Mouse (Mus musculus) CH12.LX (cell line): ENCODE data around the gene Fbxw25. TPM values are rescaled to one million over a fixed set of nuclear protein-coding genes. Genes with fewer than 3 reads are reported as not detected.
"Not testable (repeated sequence)": the region's sequence is repeated elsewhere in the genome, so short reads cannot be mapped to it uniquely, and the experiment has no call there.

Source experiments
- DNase-seq: peaks from one replicate; pipeline ENCODE4 v3.0.0-alpha.2; 2013; ENCODE audit errors: extremely low read depth
- H3K27ac ChIP-seq: 2 replicates; pipeline ENCODE4 v1.5.1; 2012; ENCODE audit warnings: low read depth, mild to moderate bottlenecking, control low read depth, moderate library complexity; ENCODE audit not compliant: insufficient read depth
- H3K27me3 ChIP-seq: replicated peaks from 2 replicates; pipeline ENCODE3; 2012; ENCODE audit warnings: inconsistent platforms
- H3K36me3 ChIP-seq, 2 experiments: replicated peaks in 1 of 2; 2 replicates each; pipeline versions ENCODE3 to v1.6.1; 2012; ENCODE audit warnings: inconsistent platforms in 1 of 2, low read length in 1 of 2, mild to moderate bottlenecking in 1 of 2, mixed read lengths in 1 of 2, moderate library complexity in 1 of 2; ENCODE audit not compliant: control insufficient read depth in 1 of 2, insufficient read depth in 1 of 2
- H3K4me1 ChIP-seq, 2 experiments: 2 replicates each; pipeline ENCODE4 v1.6.1; 2012; ENCODE audit warnings: inconsistent platforms in 1 of 2, moderate library complexity in 1 of 2; ENCODE audit not compliant: insufficient read depth in 2 of 2, control insufficient read depth in 1 of 2
- H3K4me2 ChIP-seq: 2 replicates; pipeline ENCODE4 v1.6.1; 2012; ENCODE audit warnings: low read depth, mild to moderate bottlenecking, control low read depth; ENCODE audit not compliant: poor library complexity, insufficient read depth, severe bottlenecking
- H3K4me3 ChIP-seq, 3 experiments: fragments of 150-350 bp in 1 of 3; sonication (generic) in 1 of 3; replicated peaks in 1 of 3; 2 replicates each; pipeline versions ENCODE3 to v1.5.1; 2011 to 2012; ENCODE audit warnings: low read depth in 2 of 3, low read length in 2 of 3, mild to moderate bottlenecking in 2 of 3, moderate library complexity in 2 of 3, control low read depth in 1 of 3, improper control_type of control experiment in 1 of 3, inconsistent platforms in 1 of 3, mixed read lengths in 1 of 3; ENCODE audit not compliant: poor library complexity in 1 of 3
- H3K79me2 ChIP-seq: replicated peaks from 2 replicates; pipeline ENCODE4 v1.6.1; 2012; ENCODE audit warnings: mild to moderate bottlenecking, moderate library complexity; ENCODE audit not compliant: control insufficient read depth, poor library complexity, insufficient read depth, severe bottlenecking; ENCODE audit errors: extremely low read depth
- H3K9ac ChIP-seq: 2 replicates; pipeline ENCODE4 v1.6.1; 2012; ENCODE audit warnings: low read depth, mild to moderate bottlenecking, control low read depth, moderate library complexity; ENCODE audit not compliant: insufficient read depth
- H3K9me3 ChIP-seq: replicated peaks from 2 replicates; pipeline ENCODE3; 2012; ENCODE audit warnings: low read length, inconsistent platforms, mixed read lengths
- CHD1 ChIP-seq: IDR thresholded peaks from 2 replicates; pipeline ENCODE4 v1.6.1; 2012; ENCODE audit warnings: low read depth, low read length, improper control_type of control experiment, inconsistent platforms
- CTCF ChIP-seq, 2 experiments: IDR thresholded peaks in 1 of 2; conservative IDR thresholded peaks in 1 of 2; 2 replicates each; pipeline ENCODE4 v1.5.1; 2011 to 2012; ENCODE audit warnings: low read depth in 2 of 2, low read length in 2 of 2, improper control_type of control experiment in 1 of 2, inconsistent platforms in 1 of 2, mild to moderate bottlenecking in 1 of 2, moderate library complexity in 1 of 2
- HCFC1 ChIP-seq: IDR thresholded peaks from 2 replicates; pipeline ENCODE4 v1.6.1; 2012; ENCODE audit warnings: low read depth, mild to moderate bottlenecking, inconsistent platforms, low read length, improper control_type of control experiment
- MAX ChIP-seq: IDR thresholded peaks from 2 replicates; pipeline ENCODE4 v1.6.1; 2011; ENCODE audit warnings: low read length, improper control_type of control experiment
- MYC ChIP-seq: IDR thresholded peaks from 2 replicates; pipeline ENCODE4 v1.6.1; 2011; ENCODE audit warnings: low read depth, mild to moderate bottlenecking, improper control_type of control experiment, low read length
- RAD21 ChIP-seq: IDR thresholded peaks from 2 replicates; pipeline ENCODE4 v1.6.1; 2011; ENCODE audit warnings: low read depth, mild to moderate bottlenecking, low read length, improper control_type of control experiment, moderate library complexity
- SMC3 ChIP-seq: IDR thresholded peaks from 2 replicates; pipeline ENCODE4 v1.6.1; 2011; ENCODE audit warnings: low read depth, low read length, improper control_type of control experiment
- ZNF384 ChIP-seq: IDR thresholded peaks from 2 replicates; pipeline ENCODE4 v1.6.1; 2012; ENCODE audit warnings: low read depth, low read length, improper control_type of control experiment, inconsistent platforms
- dilution Hi-C: fragments of 300-500 bp; cut with MboI; formaldehyde crosslinking; loops from 2 replicates; pipeline ENCODE4 v1.14.3; 2020; ENCODE audit warnings: low sequenced_read_pairs; ENCODE audit not compliant: extremely low pct_unique_long_range_greater_than_20kb, extremely low pct_ligation_motif_present
- in situ Hi-C: fragments of 300-500 bp; cut with MboI; formaldehyde crosslinking; loops from 3 replicates; pipeline ENCODE4 v1.14.3; 2019; ENCODE audit warnings: low sequenced_read_pairs, low pct_ligation_motif_present, low pct_unique_long_range_greater_than_20kb, mixed read lengths
- polyA plus RNA-seq: library from polyadenylated mRNA; unstranded; fragments of >175 nt; gene quantifications from 2 replicates; pipeline ENCODE4 v1.2.1, GENCODE M21; 2012; ENCODE audit warnings: low read depth; ENCODE audit not compliant: insufficient read length
- total RNA-seq, 2 experiments: library from RNA; depleted of rRNA; stranded (reverse); fragments of 300-350 nt in 1 of 2; fragments of >200 nt in 1 of 2; gene quantifications; 2 replicates each; pipeline ENCODE4 v1.2.3; 2012 to 2014

The Fbxw25 gene
- total RNA-seq (2012; rRNA removed) (not detected in 2 replicates), total RNA-seq (2014; rRNA removed) (not detected in 2 replicates), polyA plus RNA-seq (not detected in 2 replicates)

DNA sequence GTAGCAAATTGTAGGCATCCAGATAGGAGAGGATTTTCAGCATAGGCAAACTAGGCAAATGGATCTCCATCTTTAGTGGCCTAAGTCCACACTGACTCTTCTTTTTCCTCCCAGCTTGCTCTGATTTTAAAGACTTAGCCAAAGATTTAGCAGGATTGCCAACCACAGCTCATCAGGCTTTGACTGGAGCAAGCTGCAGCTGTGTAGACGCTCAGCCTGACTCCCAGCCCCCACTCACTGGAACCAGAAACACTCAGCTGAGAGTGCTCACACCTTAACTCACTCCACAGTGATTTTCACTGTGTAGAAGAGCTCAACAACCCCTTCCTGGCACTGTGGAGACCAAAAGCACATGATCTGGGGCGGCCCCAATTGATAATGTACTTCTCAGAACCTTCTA lies at the start of gene Fbxw25:
TSS of gene Fbxw25 (minus strand) at position 101 of the 400 bp plus-strand sequence.
- H3K9ac ChIP-seq, dilution Hi-C loops, H3K79me2 ChIP-seq, H3K4me1 ChIP-seq, in situ Hi-C loops, H3K36me3 ChIP-seq, H3K4me3 ChIP-seq, H3K4me2 ChIP-seq, H3K27ac ChIP-seq, DNase-seq, H3K9me3 ChIP-seq: not testable (repeated sequence)
- H3K27me3 ChIP-seq: peaks cover 36% of the 10 kb centered on the region

DNA sequence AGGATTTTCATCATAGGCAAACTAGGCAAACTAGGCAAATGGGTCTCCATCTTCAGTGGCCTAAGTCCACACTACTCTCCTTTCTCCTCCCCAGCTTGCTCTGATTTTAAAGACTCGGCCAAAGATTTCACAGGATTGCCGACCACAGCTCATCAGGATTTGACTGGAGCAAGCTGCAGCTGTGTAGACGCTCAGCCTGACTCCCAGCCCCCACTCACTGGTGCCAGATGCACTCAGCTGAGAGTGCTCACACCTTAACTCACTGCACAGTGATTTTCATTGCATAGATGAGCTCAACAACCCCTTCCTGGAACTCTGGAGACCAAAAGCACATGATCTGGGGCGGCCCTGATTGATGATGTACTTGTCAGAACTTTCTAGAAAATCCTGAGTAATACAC lies 38.1 kb upstream of the Fbxw25 start, which contains the start of gene Fbxw18:
TSS of gene Fbxw18 (minus strand) at position 101 of the 400 bp plus-strand sequence.
- H3K36me3 ChIP-seq, H3K4me2 ChIP-seq, DNase-seq, H3K27ac ChIP-seq, H3K9ac ChIP-seq, H3K79me2 ChIP-seq, H3K4me1 ChIP-seq, H3K9me3 ChIP-seq, in situ Hi-C loops, H3K4me3 ChIP-seq, dilution Hi-C loops: not testable (repeated sequence)
- H3K27me3 ChIP-seq: peaks cover 43% of the 10 kb centered on the region

- no peak overlapping the region for H3K9ac ChIP-seq
- TF ChIP-seq CTCF (conservative IDR thresholded peaks at IDR 0.05 in 1 of 2, IDR thresholded peaks at IDR 0.05 in 1 of 2; ENCODE audit: low read depth in 2 of 2, low read length in 2 of 2): peak; percentile 73 to 81
- TF ChIP-seq ZNF384: no peak
- peak; percentile 69 for TF ChIP-seq SMC3
- no peak for TF ChIP-seq HCFC1
- no peak for TF ChIP-seq CHD1
- TF ChIP-seq MAX: 0 out of 2 replicates have a peak, but pooled peaks have one; percentile 31
- TF ChIP-seq RAD21: peak; percentile 56
- TF ChIP-seq MYC: peak; percentile 60; the same call in 1 of the 2 replicates
- H3K79me2 ChIP-seq: no peaks in the 10 kb centered on the region
- no peak overlapping the region for H3K4me2 ChIP-seq
- H3K36me3 ChIP-seq: no peaks in the 10 kb centered on the region
- in situ Hi-C loops: loop anchor here (25.0 kb wide), 1 partner anchor 177 kb away; no protein-coding TSS in a partner anchor
- H3K27me3 ChIP-seq: peaks cover 8% of the 10 kb centered on the region
- dilution Hi-C loops: no loop called here
- H3K9me3 ChIP-seq: no peaks in the 10 kb centered on the region
- no peak overlapping the region for H3K27ac ChIP-seq
- H3K4me3 ChIP-seq: no peak overlapping the region
- peak; percentile 29 for DNase-seq
- no peaks in the 10 kb centered on the region for H3K4me1 ChIP-seq
Observed at GRCm38 (mm10) chr9:109685299-109685698, 20.8 kb upstream of the Fbxw25 start.

DNA sequence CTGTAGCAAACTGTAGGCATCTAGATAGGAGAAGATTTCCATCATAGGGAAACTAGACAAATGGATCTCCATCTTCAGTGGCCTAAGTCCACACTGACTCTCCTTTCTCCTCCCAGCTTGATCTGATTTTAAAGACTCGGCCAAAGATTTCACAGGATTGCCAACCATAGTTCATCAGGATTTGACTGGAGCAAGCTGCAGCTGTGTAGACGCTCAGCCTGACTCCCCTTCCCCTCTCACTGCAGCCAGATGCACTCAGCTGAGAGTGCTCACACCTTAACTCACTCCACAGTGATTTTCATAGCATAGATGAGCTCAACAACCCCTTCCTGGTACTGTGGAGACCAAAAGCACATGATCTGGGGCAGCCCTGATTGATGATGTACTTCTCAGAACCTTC lies 38.5 kb downstream of the Fbxw25 start, which contains the start of gene Fbxw24:
TSS of gene Fbxw24 (minus strand) at position 101 of the 400 bp plus-strand sequence.
- dilution Hi-C loops, H3K9me3 ChIP-seq, H3K4me3 ChIP-seq, H3K4me1 ChIP-seq, DNase-seq, H3K9ac ChIP-seq, in situ Hi-C loops, H3K27ac ChIP-seq, H3K36me3 ChIP-seq, H3K4me2 ChIP-seq, H3K79me2 ChIP-seq: not testable (repeated sequence)
- peaks cover 41% of the 10 kb centered on the region for H3K27me3 ChIP-seq
